Mouse (Mus musculus) MEL (cell line): ENCODE measurements at regions not wholly inside any gene's neighbourhood (a gene's known extent, or its start where the extent isn't known, plus 50 kb on each side); places are given as distances from the start of the nearest gene placed in this dataset.

ENCODE experiments used
- CTCF ChIP-seq, 3 experiments: IDR thresholded peaks in 2 of 3; conservative IDR thresholded peaks in 1 of 3; 2 replicates each; pipeline ENCODE4 v1.5.1; 2011 to 2012; ENCODE audit warnings: low read length in 3 of 3, low read depth in 2 of 3, mild to moderate bottlenecking in 2 of 3, improper control_type of control experiment in 1 of 3, inconsistent platforms in 1 of 3, mixed read lengths in 1 of 3, moderate library complexity in 1 of 3; ENCODE audit not compliant: control insufficient read depth in 1 of 3, insufficient read depth in 1 of 3, poor library complexity in 1 of 3, severe bottlenecking in 1 of 3
- EP300 ChIP-seq, 2 experiments: IDR thresholded peaks; 2 replicates each; pipeline ENCODE4 v1.6.1; 2011; ENCODE audit warnings: improper control_type of control experiment in 2 of 2, low read length in 2 of 2, low read depth in 1 of 2, mild to moderate bottlenecking in 1 of 2
- ETS1 ChIP-seq: IDR thresholded peaks from 2 replicates; pipeline ENCODE4 v1.6.1; 2012; ENCODE audit warnings: low read depth, mild to moderate bottlenecking, inconsistent platforms, low read length, improper control_type of control experiment, moderate library complexity
- MAX ChIP-seq: IDR thresholded peaks from 2 replicates; pipeline ENCODE4 v1.6.1; 2011; ENCODE audit warnings: low read length, improper control_type of control experiment
- MAZ ChIP-seq: IDR thresholded peaks from 2 replicates; pipeline ENCODE4 v1.6.1; 2012; ENCODE audit warnings: low read depth, mild to moderate bottlenecking, inconsistent platforms, low read length, improper control_type of control experiment
- POLR2AphosphoS5 ChIP-seq: IDR thresholded peaks from 2 replicates; pipeline ENCODE4 v1.6.1; 2012; ENCODE audit warnings: low read depth, borderline replicate concordance, mild to moderate bottlenecking, inconsistent platforms, low read length, moderate library complexity, mixed read lengths
- TBP ChIP-seq: IDR thresholded peaks from 2 replicates; pipeline ENCODE4 v1.8.0; 2011; ENCODE audit warnings: low read depth, low read length, improper control_type of control experiment
- USF1 ChIP-seq: IDR thresholded peaks from 2 replicates; pipeline ENCODE4 v1.6.1; 2014; ENCODE audit warnings: low read depth, mild to moderate bottlenecking, inconsistent platforms, low read length, improper control_type of control experiment, moderate library complexity
- ZMIZ1 ChIP-seq: IDR thresholded peaks from 2 replicates; pipeline ENCODE4 v1.6.1; 2012; ENCODE audit warnings: low read depth, mild to moderate bottlenecking, inconsistent platforms, low read length, improper control_type of control experiment, moderate library complexity

DNA sequence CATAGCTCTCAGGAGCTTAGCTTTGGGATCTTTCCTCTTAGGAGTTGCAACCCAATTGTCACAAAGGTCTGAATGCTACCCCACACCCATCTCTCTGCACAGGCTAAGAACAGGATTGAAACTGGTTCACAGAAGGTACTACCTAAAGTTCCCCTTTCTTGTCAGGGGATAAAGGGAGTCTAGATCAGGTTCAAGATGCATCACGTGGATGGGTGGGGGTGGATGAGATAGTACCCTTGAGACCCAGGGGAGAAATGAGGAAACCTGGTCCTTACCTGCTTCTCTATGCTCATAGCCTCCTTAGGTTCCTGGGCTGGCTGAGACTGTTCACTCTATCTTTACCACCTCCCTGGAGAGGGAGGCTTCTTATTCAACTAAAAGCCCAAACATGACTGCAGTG lies 122.9 kb upstream of the Adam6b start:
- no peak for TF ChIP-seq CTCF (IDR thresholded peaks at IDR 0.05 in 2 of 3, conservative IDR thresholded peaks at IDR 0.05 in 1 of 3; ENCODE audit: control insufficient read depth in 1 of 3, insufficient read depth in 1 of 3, low read depth in 2 of 3, low read length in 3 of 3, poor library complexity in 1 of 3, severe bottlenecking in 1 of 3)
- no peak for TF ChIP-seq ZMIZ1
- TF ChIP-seq TBP = no peak
- TF ChIP-seq USF1 = no peak
- TF ChIP-seq EP300 (IDR thresholded peaks at IDR 0.05; ENCODE audit: low read depth in 1 of 2, low read length in 2 of 2) = no peak
- no peak for TF ChIP-seq MAZ
- TF ChIP-seq POLR2AphosphoS5 = no peak
- no peak for TF ChIP-seq MAX
- TF ChIP-seq ETS1 = no peak
